Mouse (Mus musculus) layer of hippocampus, postnatal 14 days (tissue): Measurements from ENCODE around the gene Gna15. TPM values are rescaled to one million over a fixed set of nuclear protein-coding genes. Genes with fewer than 3 reads are reported as not detected.

Experiments
- DNase-seq, 2 experiments: peaks; one replicate each; pipeline ENCODE4 v3.0.0; 2021 to 2022; ENCODE audit warnings: low spot score in 2 of 2, mixed read lengths in 1 of 2
- total RNA-seq, 2 experiments: library from RNA; stranded (reverse); gene quantifications; 2 replicates each; pipeline ENCODE4 v1.2.3; 2021

The Gna15 gene
- total RNA-seq, 2 experiments from 2014 or later, result 2.4 to 4.2 TPM

GRCm38 (mm10) chr10:81553807-81554755, 30.1 kb upstream of the Gna15 start:
- no peak for DNase-seq

GRCm38 (mm10) chr10:81553232-81553631, 29.2 kb upstream of the Gna15 start:
- no peak for DNase-seq

DNA sequence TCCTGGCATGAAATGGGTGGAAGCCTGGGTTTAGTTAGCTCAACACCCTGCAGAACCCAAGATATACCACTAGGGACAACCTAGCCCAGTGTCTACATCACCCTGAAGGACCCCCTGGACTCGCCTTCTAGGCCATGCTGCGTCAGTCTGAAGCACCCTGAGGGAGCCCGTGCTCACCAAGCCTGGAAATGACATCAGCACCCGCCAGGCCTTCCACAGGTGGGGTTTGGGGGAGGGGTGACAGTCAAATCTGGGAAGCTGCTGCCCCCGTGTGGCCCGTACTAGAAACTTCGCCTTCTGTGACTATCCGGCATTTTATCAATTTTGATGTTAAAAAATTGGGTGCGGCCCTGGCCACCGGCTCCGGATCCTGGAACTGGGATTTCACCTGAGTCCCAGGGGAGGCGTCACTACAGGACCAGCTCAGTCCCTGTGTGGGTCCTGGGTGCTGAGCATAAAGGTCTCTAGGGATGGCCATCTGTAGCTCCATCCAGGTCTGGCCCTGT, 27.6 kb upstream of the Gna15 start:
- peak; percentile 80 to 88 for DNase-seq

GRCm38 (mm10) chr10:81550257-81550656, 26.2 kb upstream of the Gna15 start:
- no peak for DNase-seq

DNA sequence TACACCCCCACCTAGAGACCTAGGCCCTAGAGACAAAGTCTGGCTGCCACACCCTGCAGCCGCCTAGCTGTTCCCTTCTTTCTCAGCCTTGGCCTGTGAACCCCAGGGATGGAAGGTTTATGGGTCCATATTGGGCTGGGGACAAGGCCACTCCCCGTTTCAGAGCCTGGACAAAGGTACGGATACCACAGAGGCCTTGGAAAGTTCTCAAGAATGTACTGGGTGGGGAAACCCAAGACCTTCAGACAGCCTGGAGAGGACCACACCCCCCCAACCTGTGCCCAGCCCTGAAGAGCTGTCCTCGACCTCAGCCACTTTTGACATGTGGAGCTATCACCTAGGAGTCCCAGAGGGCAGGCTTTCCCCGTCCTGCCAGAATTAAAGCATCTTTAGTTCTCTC, 24.9 kb upstream of the Gna15 start:
- DNase-seq, result no peak

- DNase-seq, result no peak
These were observed 23.0 kb upstream of the Gna15 start for GRCm38 (mm10) chr10:81546788-81547571.

DNA sequence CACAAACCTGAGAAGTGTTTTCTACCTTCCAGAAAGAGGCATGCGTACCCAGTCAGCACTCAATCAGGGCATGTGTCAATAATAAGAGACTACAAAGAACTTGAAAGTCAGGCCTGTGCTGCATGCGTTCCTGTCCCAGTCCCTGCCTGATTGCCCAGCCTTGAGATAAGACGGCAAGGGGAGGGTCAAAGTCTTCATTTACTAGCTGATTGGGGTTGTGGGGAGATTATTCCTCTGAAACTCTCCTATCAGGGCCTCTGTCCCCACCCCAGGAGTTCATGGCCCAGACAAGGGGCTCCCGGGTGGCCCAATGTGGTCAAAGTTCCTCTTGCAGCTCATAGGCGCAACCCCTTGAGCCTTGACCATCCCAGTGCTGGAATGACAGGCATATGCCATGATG, 22.3 kb upstream of the Gna15 start:
- DNase-seq, result no peak

- DNase-seq, result peak; percentile 99 to 100
These were observed 21.2 kb upstream of the Gna15 start, which contains the start of gene Gna11 for GRCm38 (mm10) chr10:81545161-81545747. TSS of gene Gna11 (minus strand) at chr10:81545190.

DNA sequence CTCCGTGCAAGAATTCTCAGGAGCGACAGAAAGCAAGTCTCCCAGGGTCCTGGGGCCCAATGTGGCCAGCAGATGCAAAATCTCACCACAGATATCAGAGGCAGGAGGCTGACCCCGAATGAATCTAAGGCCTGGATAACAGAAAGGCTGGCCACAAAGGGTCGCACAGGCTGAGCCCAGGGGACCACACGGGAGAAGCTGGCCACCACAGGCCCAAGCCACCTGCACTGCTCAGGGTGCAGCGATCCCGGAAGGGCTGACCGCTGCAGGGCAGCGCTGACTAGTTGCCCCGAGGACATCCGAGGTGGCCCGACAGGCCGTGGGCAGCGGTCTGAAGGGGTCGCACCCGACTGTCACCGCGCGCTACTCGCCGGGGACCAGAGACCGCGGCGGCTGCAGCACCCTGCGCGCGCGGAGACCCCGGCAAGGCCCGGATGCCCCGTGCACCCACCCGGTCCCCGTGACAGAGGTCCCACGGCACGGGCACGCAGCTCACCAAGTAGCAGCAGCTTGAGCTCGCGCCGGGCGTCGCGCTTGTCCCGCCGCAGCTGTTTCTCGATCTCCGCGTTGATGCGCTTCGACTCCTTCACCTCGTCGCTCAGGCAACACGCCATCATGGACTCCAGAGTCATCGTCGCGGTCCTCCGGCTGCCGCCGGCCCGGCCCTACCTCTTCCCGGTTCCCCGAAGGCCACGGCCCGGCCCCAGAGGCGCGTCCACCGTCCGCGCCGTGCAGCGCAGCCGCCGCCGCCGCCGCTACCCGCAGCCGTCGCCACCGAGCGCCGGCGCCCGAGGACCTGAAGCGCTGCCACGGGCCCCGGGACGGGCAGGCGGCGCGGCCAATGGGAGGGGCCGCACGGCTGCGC, 20.5 kb upstream of the Gna15 start:
- no peak for DNase-seq

DNA sequence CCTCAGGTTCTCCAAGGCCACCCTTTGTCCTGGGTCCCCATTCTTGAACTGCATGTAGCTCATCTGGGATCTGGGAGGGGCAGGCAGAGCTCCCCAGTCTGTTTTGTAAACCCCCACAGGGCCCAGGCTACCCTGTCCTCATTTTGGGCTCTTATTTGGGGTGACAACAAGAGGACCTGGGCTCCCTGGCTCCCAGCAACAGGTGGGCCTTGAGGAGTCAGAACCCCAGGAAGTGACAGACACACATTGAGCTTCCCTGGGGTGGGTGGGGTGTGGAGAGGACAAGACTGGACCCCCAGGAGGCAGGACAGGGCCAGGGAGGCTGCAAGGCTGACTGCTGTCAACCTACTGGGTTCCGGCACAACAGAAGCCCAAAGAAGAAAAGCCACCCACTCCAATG, 19.6 kb upstream of the Gna15 start:
- DNase-seq, result no peak

GRCm38 (mm10) chr10:81542727-81543460, 18.9 kb upstream of the Gna15 start:
- no peak for DNase-seq

GRCm38 (mm10) chr10:81541803-81542202, 17.8 kb upstream of the Gna15 start:
- no peak for DNase-seq

DNA sequence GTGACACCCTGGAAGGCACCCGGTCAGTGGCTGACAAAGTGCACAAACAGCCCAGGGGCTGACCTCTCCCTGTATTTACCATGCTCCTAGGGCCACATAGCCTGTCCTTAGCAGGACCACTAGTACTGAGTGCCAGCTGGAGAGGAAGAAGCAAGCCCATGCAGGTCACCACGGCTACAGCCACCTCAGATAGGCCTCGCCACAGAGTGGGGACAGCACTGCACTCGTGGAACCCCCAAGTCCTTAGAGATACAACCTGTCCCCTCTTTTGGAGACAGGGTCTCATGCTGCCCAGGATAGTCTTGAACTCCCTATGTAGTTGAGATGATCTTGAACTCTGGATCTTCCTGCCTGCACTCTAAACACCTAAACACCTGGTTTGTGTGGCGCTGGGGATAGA, 17.3 kb upstream of the Gna15 start:
- no peak for DNase-seq

DNA sequence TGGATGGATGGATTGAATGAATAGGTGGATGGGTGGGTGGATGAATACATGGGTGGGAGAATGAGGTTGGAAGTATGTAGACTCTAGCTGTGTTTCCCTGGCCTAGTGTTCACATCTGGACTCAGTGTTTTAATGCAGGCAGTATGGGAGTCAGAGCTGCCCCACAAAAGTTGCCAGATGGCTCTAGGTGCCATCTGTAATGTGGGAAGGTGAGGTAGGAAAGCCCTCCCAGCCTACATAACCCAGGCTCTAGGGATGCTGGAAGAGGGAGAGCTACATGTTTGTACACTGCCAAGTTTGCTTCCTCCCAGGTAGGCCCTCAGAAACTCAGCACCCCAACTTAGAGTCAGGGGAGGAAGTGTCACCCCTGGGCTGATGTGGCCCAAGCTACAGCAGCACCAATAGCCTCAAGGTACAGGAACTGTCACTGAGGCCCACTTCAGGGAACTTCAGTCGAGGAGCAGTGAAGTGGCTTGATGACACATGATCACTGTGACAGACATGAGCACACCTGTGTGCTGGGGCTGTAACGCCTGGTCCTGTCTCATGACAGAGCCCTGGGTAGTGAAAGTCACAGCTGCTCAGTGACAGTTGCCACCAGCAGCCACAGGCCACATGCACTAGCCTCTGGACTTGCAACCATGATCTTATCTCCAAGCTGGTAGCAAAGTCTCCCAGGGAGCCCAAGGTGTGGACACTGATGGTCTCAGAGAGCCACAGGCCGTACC, 14.5 kb upstream of the Gna15 start:
- no peak for DNase-seq

DNA sequence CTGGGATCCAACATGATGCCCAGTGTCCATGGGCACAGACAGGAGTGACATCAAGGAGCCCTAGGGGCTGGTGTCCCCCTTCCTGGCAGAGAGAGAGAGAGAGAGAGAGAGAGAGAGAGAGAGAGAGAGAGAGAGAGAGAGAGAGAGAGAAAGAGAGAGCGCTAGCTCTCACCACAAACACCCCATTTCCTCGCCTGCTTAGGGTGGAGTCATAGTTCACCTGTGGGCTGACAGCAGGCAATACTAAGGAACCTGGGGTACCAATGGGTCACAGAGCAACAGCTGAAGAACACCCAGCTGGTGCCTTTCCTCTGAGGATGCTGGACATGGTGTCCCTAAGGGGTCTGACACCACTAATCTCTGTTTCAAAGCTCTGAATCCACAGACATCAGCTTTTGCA, 13.4 kb upstream of the Gna15 start:
- DNase-seq, result no peak

- DNase-seq, result no peak
These were observed 12.7 kb upstream of the Gna15 start for GRCm38 (mm10) chr10:81536734-81537133.

DNA sequence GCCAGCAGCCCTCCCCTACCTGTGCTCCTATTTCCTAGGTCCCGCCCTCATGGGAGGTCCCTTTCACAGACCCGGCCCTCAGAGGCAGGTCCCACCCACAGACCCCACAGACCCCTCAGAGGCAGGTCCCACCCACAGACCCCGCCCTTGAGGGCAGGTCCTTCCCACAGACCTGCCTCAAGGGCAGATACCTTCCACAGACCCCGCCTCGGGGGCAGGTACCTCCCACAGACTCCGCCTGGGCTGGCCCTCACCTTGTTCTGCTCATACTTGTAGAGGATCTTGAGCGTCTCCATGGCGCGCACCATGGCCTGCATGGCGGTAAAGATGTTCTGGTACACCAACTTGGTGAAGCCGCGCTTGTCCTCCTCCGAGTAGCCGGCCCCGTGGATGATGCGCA, 10.8 kb upstream of the Gna15 start:
- DNase-seq, result no peak

DNA sequence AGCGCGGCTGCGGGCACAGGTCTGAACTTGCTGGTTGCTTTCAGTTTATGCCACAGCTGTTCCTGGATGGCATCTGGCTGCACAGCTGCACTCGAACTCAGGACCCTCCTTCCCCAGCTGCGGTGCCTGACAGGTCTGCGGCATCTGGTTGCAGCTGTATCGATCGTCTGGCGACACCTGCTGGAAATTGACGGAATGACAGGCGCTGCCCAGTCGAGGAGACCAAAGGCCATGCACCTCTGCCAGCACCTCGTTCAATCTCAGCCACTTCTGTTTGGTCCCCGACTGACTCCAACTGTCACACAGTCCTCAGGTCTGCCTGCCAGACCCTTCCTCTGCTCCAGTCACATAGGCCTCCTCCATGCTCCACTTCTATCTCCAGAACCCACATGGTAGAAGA, 2.8 kb upstream of the Gna15 start:
- DNase-seq, result peak; percentile 60 to 63

- no peak for DNase-seq
These were observed 1.1 kb upstream of the Gna15 start for GRCm38 (mm10) chr10:81525017-81525694.
